Mouse (Mus musculus): ENCODE measurements around the gene Thada.

- TF ChIP-seq CTCF (IDR thresholded peaks at IDR 0.05; ENCODE audit: low read depth) (no peak), EP300 (IDR thresholded peaks at IDR 0.05; ENCODE audit: low read depth) (no peak)
These were observed 60.4 kb downstream of the Thada start for GRCm38 (mm10) chr17:84405616-84406015.
